Mouse (Mus musculus) 3T3-L1 (cell line): ENCODE data around the gene St6gal1.

Source experiments
- DNase-seq: peaks from one replicate; pipeline ENCODE4 v3.0.0-alpha.2; 2015; ENCODE audit warnings: low read depth, low spot score

The St6gal1 gene

GRCm38 (mm10) chr16:23250556-23251444 is 26.3 kb downstream of the St6gal1 start:
- no peak for DNase-seq

- no peak for DNase-seq
These were observed 26.9 kb downstream of the St6gal1 start for GRCm38 (mm10) chr16:23251445-23251773.

- DNase-seq = no peak
These were observed 29.1 kb downstream of the St6gal1 start for GRCm38 (mm10) chr16:23253620-23254019.

GRCm38 (mm10) chr16:23254062-23254461 is 29.5 kb downstream of the St6gal1 start:
- DNase-seq = peak; percentile 72

GRCm38 (mm10) chr16:23256638-23257037 is 32.1 kb downstream of the St6gal1 start:
- no peak for DNase-seq

- DNase-seq = no peak
These were observed 33.9 kb downstream of the St6gal1 start for GRCm38 (mm10) chr16:23258429-23258822.

- DNase-seq = no peak
These were observed 34.4 kb downstream of the St6gal1 start for GRCm38 (mm10) chr16:23258823-23259457.

GRCm38 (mm10) chr16:23259580-23259979 is 35.0 kb downstream of the St6gal1 start:
- no peak for DNase-seq

GRCm38 (mm10) chr16:23262131-23262768 is 37.7 kb downstream of the St6gal1 start:
- peak; percentile 87 for DNase-seq

- no peak for DNase-seq
These were observed 38.3 kb downstream of the St6gal1 start for GRCm38 (mm10) chr16:23262846-23263245.

- DNase-seq = no peak
These were observed 40.5 kb downstream of the St6gal1 start for GRCm38 (mm10) chr16:23264999-23265398.

GRCm38 (mm10) chr16:23265481-23265880 is 40.9 kb downstream of the St6gal1 start:
- DNase-seq = no peak

GRCm38 (mm10) chr16:23266293-23266692 is 41.8 kb downstream of the St6gal1 start:
- DNase-seq = no peak

GRCm38 (mm10) chr16:23266896-23267295 is 42.4 kb downstream of the St6gal1 start:
- DNase-seq = no peak

- no peak for DNase-seq
These were observed 43.7 kb downstream of the St6gal1 start for GRCm38 (mm10) chr16:23268231-23268630.

- DNase-seq = no peak
These were observed 44.8 kb downstream of the St6gal1 start for GRCm38 (mm10) chr16:23269056-23269983.

GRCm38 (mm10) chr16:23269984-23270912 is 45.7 kb downstream of the St6gal1 start:
- peak; percentile 68 for DNase-seq

- DNase-seq = no peak
These were observed 46.3 kb downstream of the St6gal1 start for GRCm38 (mm10) chr16:23270913-23271253.

- DNase-seq = peak; percentile 84
These were observed 47.4 kb downstream of the St6gal1 start for GRCm38 (mm10) chr16:23271746-23272520.
